Mouse (Mus musculus) cerebellum, adult 2 months (tissue): ENCODE data around the gene Tnik. TPM values are rescaled to one million over a fixed set of nuclear protein-coding genes. Genes with fewer than 3 reads are reported as not detected.

Experiments
- DNase-seq, 2 experiments: peaks; one replicate each; pipeline ENCODE4 v3.0.0; 2021
- H3K27ac ChIP-seq: fragments of 200-500 bp; 2 replicates; pipeline ENCODE4 v1.5.1; 2012; ENCODE audit warnings: low read length, control low read depth, inconsistent platforms; ENCODE audit not compliant: insufficient read depth
- H3K27me3 ChIP-seq: fragments of 200-500 bp; 2 replicates; pipeline ENCODE4 v1.6.1; 2012; ENCODE audit warnings: inconsistent platforms, mild to moderate bottlenecking, low read length, moderate library complexity; ENCODE audit not compliant: control insufficient read depth, insufficient read depth
- H3K4me1 ChIP-seq: fragments of 200-500 bp; 2 replicates; pipeline ENCODE4 v1.6.1; 2011; ENCODE audit warnings: low read length; ENCODE audit not compliant: control insufficient read depth, insufficient read depth
- H3K4me3 ChIP-seq: fragments of 200-500 bp; replicated peaks from 2 replicates; pipeline ENCODE3; 2011; ENCODE audit warnings: mild to moderate bottlenecking, low read depth, low read length, control low read depth; ENCODE audit not compliant: insufficient read depth
- CTCF ChIP-seq: fragments of 200-500 bp; IDR thresholded peaks from 2 replicates; pipeline ENCODE4 v1.5.1; 2011; ENCODE audit warnings: low read depth, mild to moderate bottlenecking, control low read depth, low read length, moderate library complexity, borderline replicate concordance; ENCODE audit not compliant: insufficient read depth
- POLR2A ChIP-seq: fragments of 200-500 bp; IDR thresholded peaks from 2 replicates; pipeline ENCODE4 v1.6.1; 2011; ENCODE audit warnings: low read length, control low read depth, borderline replicate concordance; ENCODE audit not compliant: insufficient read depth
- WGBS: fragments of 180-500 bp; shearing (Covaris S2); methylation state at CpG from one replicate; pipeline ENCODE4 v1.1.7; 2018; 5-methylcytosine and 5-hydroxymethylcytosine counted together
- polyA plus RNA-seq: library from polyadenylated mRNA; depleted of rRNA; stranded (reverse); fragments of >200 nt; gene quantifications from 2 replicates; pipeline ENCODE4 v1.2.3, GENCODE M21; 2012

Gene Tnik
- polyA plus RNA-seq, 1 experiment: 72.0 TPM

GRCm38 (mm10) chr3:28638957-28639356 lies 375.9 kb downstream of the Tnik start:
- peak in 1 of 2 experiments; percentile 15 for DNase-seq
- Histone ChIP-seq H3K4me1 (no peaks in the 10 kb centered on the region), H3K27ac (no peak overlapping the region), H3K27me3 (no peaks in the 10 kb centered on the region), H3K4me3 (no peak overlapping the region)
- TF ChIP-seq CTCF: no peak
- TF ChIP-seq POLR2A: no peak
- 65% methylated on average over 2 of the region's 2 CpGs for WGBS

GRCm38 (mm10) chr3:28643252-28643947 lies 380.4 kb downstream of the Tnik start:
- no peak for DNase-seq
- Histone ChIP-seq H3K4me1 (no peaks in the 10 kb centered on the region), H3K27me3 (no peaks in the 10 kb centered on the region), H3K4me3 (no peak overlapping the region), H3K27ac (no peak overlapping the region)
- TF ChIP-seq CTCF: no peak
- TF ChIP-seq POLR2A: no peak
- WGBS: 80% methylated on average over 9 of the region's 9 CpGs

GRCm38 (mm10) chr3:28652574-28652973 lies 389.6 kb downstream of the Tnik start:
- H3K27ac ChIP-seq: no peak overlapping the region
- no peaks in the 10 kb centered on the region for H3K27me3 ChIP-seq
- DNase-seq: no peak
- H3K4me1 ChIP-seq: no peaks in the 10 kb centered on the region
- no peak overlapping the region for H3K4me3 ChIP-seq
- 63% methylated on average over 3 of the region's 3 CpGs for WGBS
- TF ChIP-seq CTCF: no peak
- TF ChIP-seq POLR2A: no peak

GRCm38 (mm10) chr3:28653043-28653442 lies 390.0 kb downstream of the Tnik start:
- no peak overlapping the region for H3K4me3 ChIP-seq
- H3K4me1 ChIP-seq: no peaks in the 10 kb centered on the region
- no peak for DNase-seq
- H3K27me3 ChIP-seq: no peaks in the 10 kb centered on the region
- no peak for TF ChIP-seq CTCF
- TF ChIP-seq POLR2A: no peak
- no peak overlapping the region for H3K27ac ChIP-seq
- 85% methylated on average over 3 of the region's 3 CpGs for WGBS

GRCm38 (mm10) chr3:28654740-28655139 lies 391.7 kb downstream of the Tnik start:
- Histone ChIP-seq H3K27me3 (no peaks in the 10 kb centered on the region), H3K4me3 (no peak overlapping the region), H3K27ac (no peak overlapping the region), H3K4me1 (no peaks in the 10 kb centered on the region)
- DNase-seq: no peak
- TF ChIP-seq CTCF (no peak), POLR2A (no peak)

- no peaks in the 10 kb centered on the region for H3K4me1 ChIP-seq
- no peaks in the 10 kb centered on the region for H3K27me3 ChIP-seq
- no peak overlapping the region for H3K4me3 ChIP-seq
- WGBS: 35% methylated on average over 1 of the region's 1 CpGs
- no peak for TF ChIP-seq POLR2A
- H3K27ac ChIP-seq: no peak overlapping the region
- no peak for DNase-seq
Measured at GRCm38 (mm10) chr3:28658349-28658748, 395.3 kb downstream of the Tnik start.

- TF ChIP-seq CTCF: no peak
- no peak for TF ChIP-seq POLR2A
- no peaks in the 10 kb centered on the region for H3K27me3 ChIP-seq
- 9% methylated on average over 7 of the region's 7 CpGs for WGBS
- H3K4me3 ChIP-seq: no peak overlapping the region
- no peaks in the 10 kb centered on the region for H3K4me1 ChIP-seq
- H3K27ac ChIP-seq: no peak overlapping the region
- no peak for DNase-seq
Measured at GRCm38 (mm10) chr3:28680851-28681250, 417.8 kb downstream of the Tnik start.

- Histone ChIP-seq H3K4me1 (no peaks in the 10 kb centered on the region), H3K4me3 (no peak overlapping the region), H3K27ac (no peak overlapping the region), H3K27me3 (no peaks in the 10 kb centered on the region)
- no peak for DNase-seq
- TF ChIP-seq POLR2A (no peak), CTCF (no peak)
- 45% methylated on average over 6 of the region's 6 CpGs for WGBS
Measured at GRCm38 (mm10) chr3:28681866-28682265, 418.9 kb downstream of the Tnik start.

GRCm38 (mm10) chr3:28682411-28682810 lies 419.4 kb downstream of the Tnik start:
- Histone ChIP-seq H3K27me3 (no peaks in the 10 kb centered on the region), H3K4me1 (no peaks in the 10 kb centered on the region), H3K4me3 (no peak overlapping the region), H3K27ac (no peak overlapping the region)
- DNase-seq: no peak
- 32% methylated on average over 3 of the region's 3 CpGs for WGBS
- TF ChIP-seq CTCF: no peak
- no peak for TF ChIP-seq POLR2A
